Mouse (Mus musculus): Measurements from ENCODE around the gene Dnah3.

DNA sequence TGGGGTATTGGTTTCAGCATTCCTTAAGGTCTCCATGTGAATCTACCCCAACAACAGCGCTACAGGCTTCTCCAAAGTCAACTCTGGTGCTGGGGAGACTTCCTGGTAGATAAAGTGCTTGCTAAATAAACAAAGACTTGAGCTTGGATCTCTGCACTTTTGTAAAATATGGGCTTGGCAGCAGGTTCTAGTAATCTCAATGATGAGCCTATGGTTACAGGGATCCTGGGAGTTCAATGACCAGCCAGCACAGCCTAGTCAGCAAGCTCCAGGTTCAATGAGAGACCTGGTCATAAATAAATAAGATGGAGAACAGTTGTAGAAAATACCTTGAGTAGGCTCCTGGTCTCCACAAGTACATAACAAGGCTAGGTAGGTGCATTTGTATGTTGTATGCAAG, 141.0 kb downstream of the Dnah3 start:
- TF ChIP-seq POLR2A (IDR thresholded peaks at IDR 0.05; ENCODE audit: low read depth, low read length) (no peak), CTCF (conservative IDR thresholded peaks at IDR 0.05; ENCODE audit: insufficient read depth, insufficient read length, low read depth, low read length) (no peak)

Measured in kidney, adult 2 months (tissue).